Mouse (Mus musculus): ENCODE results near the gene Cnppd1.
A peak's percentile ranks its signal among the peaks of the same experiment; 100 is the strongest.

- 0 out of 2 replicates have a peak, but pooled peaks have one; percentile 8 for TF ChIP-seq CTCF (IDR thresholded peaks at IDR 0.05; ENCODE audit: insufficient read depth, low read length)
- no peak for TF ChIP-seq POLR2A (IDR thresholded peaks at IDR 0.05; ENCODE audit: borderline replicate concordance, extremely low read depth, low read depth, low read length)
Measured at GRCm38 (mm10) chr1:75182160-75182559, 39.6 kb upstream of the Cnppd1 start.
